Mouse (Mus musculus) ES-Bruce4 (cell line): ENCODE measurements around the gene Olfr115. TPM values are rescaled to one million over a fixed set of nuclear protein-coding genes. Genes with fewer than 3 reads are reported as not detected.

ENCODE experiments used
- H3K27ac ChIP-seq: 2 replicates; pipeline ENCODE4 v1.5.1; 2012; ENCODE audit warnings: low read length, inconsistent platforms; ENCODE audit not compliant: insufficient read depth
- H3K27me3 ChIP-seq: 2 replicates; pipeline ENCODE4 v1.6.1; 2012; ENCODE audit warnings: mild to moderate bottlenecking, low read length, inconsistent platforms; ENCODE audit not compliant: control insufficient read depth, poor library complexity, insufficient read depth, severe bottlenecking
- H3K36me3 ChIP-seq: 2 replicates; pipeline ENCODE4 v1.6.1; 2012; ENCODE audit warnings: inconsistent platforms, mild to moderate bottlenecking, low read length, moderate library complexity; ENCODE audit not compliant: control insufficient read depth, poor library complexity, insufficient read depth, severe bottlenecking
- H3K4me1 ChIP-seq: one replicate; pipeline ENCODE4 v1.8.1; 2011; ENCODE audit warnings: low read length; ENCODE audit not compliant: control insufficient read depth, insufficient read depth
- H3K4me3 ChIP-seq: 2 replicates; pipeline ENCODE4 v1.5.1; 2011; ENCODE audit warnings: low read depth, mild to moderate bottlenecking, low read length
- H3K9ac ChIP-seq: 2 replicates; pipeline ENCODE4 v1.6.1; 2012; ENCODE audit warnings: low read depth, mild to moderate bottlenecking, inconsistent platforms; ENCODE audit not compliant: poor library complexity, severe bottlenecking
- H3K9me3 ChIP-seq: replicated peaks from 2 replicates; pipeline ENCODE4 v1.6.1; 2012; ENCODE audit warnings: mild to moderate bottlenecking, low read length, inconsistent platforms; ENCODE audit not compliant: control insufficient read depth, poor library complexity, insufficient read depth, severe bottlenecking
- CTCF ChIP-seq: IDR thresholded peaks from one replicate; pipeline ENCODE4 v1.8.1; 2011; ENCODE audit warnings: low read depth, low read length
- EP300 ChIP-seq: IDR thresholded peaks from 2 replicates; pipeline ENCODE4 v1.6.1; 2011; ENCODE audit warnings: low read depth, low read length; ENCODE audit not compliant: insufficient read depth
- POLR2A ChIP-seq: IDR thresholded peaks from one replicate; pipeline ENCODE4 v1.8.1; 2011; ENCODE audit warnings: low read length; ENCODE audit not compliant: insufficient read depth
- polyA plus RNA-seq: library from polyadenylated mRNA; stranded (reverse); fragments of >200 nt; gene quantifications from 2 replicates; pipeline ENCODE4 v1.2.4, GENCODE M21; 2011; ENCODE audit warnings: low read depth; ENCODE audit not compliant: missing spikeins, insufficient read depth, insufficient read length

The Olfr115 gene
- polyA plus RNA-seq = not detected in 2 replicates

DNA sequence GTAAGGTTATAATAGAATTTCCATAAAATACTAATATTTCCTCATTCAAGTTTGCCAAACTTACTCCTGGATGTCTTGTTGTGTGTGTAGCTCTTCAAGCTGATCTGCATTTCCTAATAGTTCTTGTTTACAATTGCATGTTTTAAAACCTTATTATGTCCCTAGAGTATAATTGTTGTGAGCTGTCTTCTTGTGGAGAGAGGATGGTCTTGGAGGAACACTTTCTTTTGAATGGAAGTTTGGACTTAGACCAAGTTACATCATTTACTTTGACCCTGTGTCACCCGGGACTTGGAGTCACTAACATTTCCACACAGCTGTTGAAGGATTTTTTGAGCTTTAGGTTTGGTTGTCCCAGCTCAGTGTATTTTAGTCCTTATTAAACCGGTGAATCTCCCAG lies at the start of gene Olfr115, which contains the start of gene Olfr116:
Gene Olfr115, minus strand, starts transcription at position 101 of the 400 bp plus-strand sequence.
Gene Olfr116, minus strand, starts transcription at position 191 of the 400 bp plus-strand sequence.
- Histone ChIP-seq H3K4me1 (no peaks in the 10 kb centered on the region), H3K36me3 (no peaks in the 10 kb centered on the region), H3K9ac (no peak within 1 kb of the TSS), H3K9me3 (peaks cover 7% of the 10 kb centered on the region), H3K4me3 (no peak within 1 kb of the TSS), H3K27ac (no peak within 1 kb of the TSS), H3K27me3 (no peaks in the 10 kb centered on the region)
- TF ChIP-seq EP300 (no peak), POLR2A (no peak), CTCF (no peak)

DNA sequence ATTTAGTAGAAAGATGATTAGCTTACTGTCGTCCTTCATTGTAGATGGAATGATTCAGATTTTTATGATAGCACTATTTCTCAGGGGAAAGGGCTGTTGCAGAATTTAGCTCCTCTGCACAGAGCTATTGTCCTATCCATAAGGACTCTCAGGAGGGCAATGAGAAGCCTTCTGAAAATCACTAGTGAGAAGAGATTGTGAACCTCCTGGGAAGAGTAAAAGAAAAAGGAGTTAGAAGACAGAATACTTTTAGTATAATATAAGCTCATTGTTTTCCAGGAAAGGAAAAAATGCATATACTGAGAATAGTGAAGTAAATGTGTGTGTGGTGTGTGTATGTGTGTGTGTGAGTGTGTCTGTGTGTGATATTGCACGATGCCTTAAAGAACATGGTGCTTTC lies 39.8 kb upstream of the Olfr115 start, which contains the start of gene Olfr118:
Gene Olfr118, plus strand, starts transcription at position 301 of the 400 bp plus-strand sequence.
- H3K27me3 ChIP-seq = no peaks in the 10 kb centered on the region
- no peak within 1 kb of the TSS for H3K4me3 ChIP-seq
- H3K9ac ChIP-seq = no peak within 1 kb of the TSS
- TF ChIP-seq EP300 (no peak), CTCF (no peak), POLR2A (no peak)
- no peaks in the 10 kb centered on the region for H3K4me1 ChIP-seq
- H3K27ac ChIP-seq = no peak within 1 kb of the TSS
- no peaks in the 10 kb centered on the region for H3K36me3 ChIP-seq
- H3K9me3 ChIP-seq = no peaks in the 10 kb centered on the region

DNA sequence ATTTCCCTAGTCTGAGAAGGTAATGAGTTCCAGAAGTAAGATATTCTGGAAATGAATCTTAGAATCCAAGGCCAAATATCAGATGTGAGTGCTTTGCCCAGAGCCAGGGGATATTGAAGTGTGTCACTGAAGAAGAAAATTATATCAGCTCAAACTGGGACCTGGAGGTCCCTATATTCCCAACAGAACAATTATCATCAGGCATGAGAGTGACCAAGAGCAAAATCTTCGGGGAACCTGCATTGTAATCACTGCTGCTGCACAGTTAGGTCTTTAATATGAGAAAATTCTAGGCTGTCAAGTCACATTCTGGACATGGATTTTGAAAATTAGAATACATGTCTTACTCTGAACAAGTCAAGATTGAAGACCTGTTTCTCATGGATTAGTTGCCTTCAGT lies 36.8 kb upstream of the Olfr115 start, which contains the start of gene Olfr117:
Gene Olfr117, minus strand, starts transcription at position 101 of the 400 bp plus-strand sequence.
- Histone ChIP-seq H3K4me1 (no peaks in the 10 kb centered on the region), H3K27me3 (no peaks in the 10 kb centered on the region), H3K9me3 (no peaks in the 10 kb centered on the region), H3K36me3 (no peaks in the 10 kb centered on the region), H3K27ac (no peak within 1 kb of the TSS), H3K4me3 (no peak within 1 kb of the TSS), H3K9ac (no peak within 1 kb of the TSS)
- TF ChIP-seq EP300 = no peak
- no peak for TF ChIP-seq CTCF
- no peak for TF ChIP-seq POLR2A

DNA sequence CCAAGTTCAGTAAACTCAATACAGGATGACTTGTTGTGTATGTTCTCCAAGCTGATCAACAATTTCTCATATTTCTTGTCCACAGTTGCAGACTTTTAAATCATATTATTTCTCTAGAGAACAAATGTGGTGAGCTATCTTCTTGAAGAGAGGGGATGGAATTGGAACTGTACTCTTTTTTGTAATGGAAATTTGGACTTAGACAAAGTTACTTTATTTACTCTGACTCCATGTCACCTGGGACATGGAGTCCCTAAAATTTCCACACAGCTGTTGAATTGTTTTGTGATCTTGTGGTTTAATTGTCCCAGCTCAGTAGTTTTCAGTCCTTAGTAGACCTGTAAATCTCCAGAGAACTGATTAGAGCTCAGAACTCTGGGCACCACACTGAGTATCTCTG lies 34.3 kb downstream of the Olfr115 start, which contains the start of gene Olfr114:
Gene Olfr114, minus strand, starts transcription at position 101 of the 400 bp plus-strand sequence.
- Histone ChIP-seq H3K27me3 (no peaks in the 10 kb centered on the region), H3K4me3 (no peak within 1 kb of the TSS), H3K9me3 (no peaks in the 10 kb centered on the region), H3K4me1 (no peaks in the 10 kb centered on the region), H3K9ac (no peak within 1 kb of the TSS), H3K27ac (no peak within 1 kb of the TSS), H3K36me3 (no peaks in the 10 kb centered on the region)
- TF ChIP-seq EP300 = no peak
- TF ChIP-seq POLR2A = no peak
- no peak for TF ChIP-seq CTCF

DNA sequence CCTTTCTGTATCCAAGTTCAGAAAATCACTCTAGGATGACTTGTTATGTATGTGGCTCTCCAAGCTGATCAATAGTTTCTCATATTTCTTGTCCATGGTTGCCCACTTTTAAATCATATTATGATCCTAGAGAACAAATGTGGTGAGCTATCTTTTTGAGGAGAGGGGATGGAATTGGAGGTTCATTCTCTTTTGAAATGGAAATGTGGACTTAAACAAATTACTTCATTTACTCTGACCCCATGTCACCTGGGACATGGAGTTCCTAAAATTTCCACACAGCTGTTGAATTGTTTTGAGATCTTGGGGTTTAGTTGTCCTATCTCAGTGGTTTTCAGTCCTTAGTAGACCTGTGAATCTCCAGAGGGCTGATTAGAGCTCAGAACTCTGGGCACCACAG lies 49.3 kb downstream of the Olfr115 start, which contains the start of gene Olfr113:
Gene Olfr113, minus strand, starts transcription at position 101 of the 400 bp plus-strand sequence.
- no peak within 1 kb of the TSS for H3K9ac ChIP-seq
- H3K9me3 ChIP-seq = peaks cover 8% of the 10 kb centered on the region
- no peak within 1 kb of the TSS for H3K4me3 ChIP-seq
- H3K4me1 ChIP-seq = no peaks in the 10 kb centered on the region
- H3K36me3 ChIP-seq = no peaks in the 10 kb centered on the region
- H3K27me3 ChIP-seq = no peaks in the 10 kb centered on the region
- TF ChIP-seq POLR2A (no peak), CTCF (no peak), EP300 (no peak)
- H3K27ac ChIP-seq = no peak within 1 kb of the TSS

DNA sequence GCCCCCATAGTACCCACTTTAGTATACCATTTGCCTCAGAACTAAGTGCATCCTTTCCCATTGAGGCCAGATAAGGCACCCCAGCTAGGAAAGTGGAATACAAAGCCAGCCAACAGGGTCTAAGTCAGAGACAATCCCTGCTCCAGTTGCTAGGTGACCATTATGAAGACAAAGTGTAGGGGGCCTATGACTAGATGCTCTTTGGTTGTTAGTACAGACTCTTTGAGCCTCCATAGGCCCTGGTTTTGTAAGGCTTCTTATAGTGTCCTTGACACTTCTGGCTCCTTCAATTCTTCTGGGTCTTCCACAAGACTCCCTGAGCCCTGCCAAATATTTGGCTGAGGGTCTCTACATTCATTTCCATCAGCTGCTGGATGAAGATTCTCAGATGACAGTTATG lies 57.6 kb downstream of the Olfr115 start, which contains the start of gene Olfr112:
Gene Olfr112, minus strand, starts transcription at position 101 of the 400 bp plus-strand sequence.
- Histone ChIP-seq H3K36me3 (no peaks in the 10 kb centered on the region), H3K9ac (no peak within 1 kb of the TSS), H3K27me3 (no peaks in the 10 kb centered on the region), H3K4me3 (no peak within 1 kb of the TSS), H3K27ac (no peak within 1 kb of the TSS), H3K4me1 (no peaks in the 10 kb centered on the region), H3K9me3 (peaks cover 8% of the 10 kb centered on the region)
- no peak for TF ChIP-seq EP300
- no peak for TF ChIP-seq POLR2A
- no peak for TF ChIP-seq CTCF

Other genes starting within 250 kb of the Olfr115 start
- not detected in 2 replicates for gene Olfr105-ps, start 248.1 kb downstream of the Olfr115 start, polyA plus RNA-seq
- gene Olfr106-ps, start 236.7 kb downstream of the Olfr115 start, polyA plus RNA-seq = not detected in 2 replicates
- gene Olfr107, start 227.9 kb downstream of the Olfr115 start, polyA plus RNA-seq = not detected in 2 replicates
- gene Olfr108, start 181.6 kb downstream of the Olfr115 start, polyA plus RNA-seq = not detected in 2 replicates
- not detected in 2 replicates for gene Olfr109, start 168.2 kb downstream of the Olfr115 start, polyA plus RNA-seq
- gene H2-M2, start 143.6 kb downstream of the Olfr115 start, polyA plus RNA-seq = 0.52 TPM in 1 of 2 replicates, not detected in the other
- gene Olfr110, start 134.6 kb downstream of the Olfr115 start, polyA plus RNA-seq = not detected in 2 replicates
- not detected in 2 replicates for gene Olfr111, start 119.1 kb downstream of the Olfr115 start, polyA plus RNA-seq
- gene Olfr112, start 57.7 kb downstream of the Olfr115 start, polyA plus RNA-seq = not detected in 2 replicates
- not detected in 2 replicates for gene Olfr113, start 49.4 kb downstream of the Olfr115 start, polyA plus RNA-seq
- gene Olfr114, start 34.4 kb downstream of the Olfr115 start, polyA plus RNA-seq = not detected in 2 replicates
- gene Olfr116, start 90 bp upstream of the Olfr115 start, polyA plus RNA-seq = not detected in 2 replicates
- not detected in 2 replicates for gene Olfr117, start 36.7 kb upstream of the Olfr115 start, polyA plus RNA-seq
- not detected in 2 replicates for gene Olfr118, start 39.9 kb upstream of the Olfr115 start, polyA plus RNA-seq
- not detected in 2 replicates for gene Olfr119, start 69.5 kb upstream of the Olfr115 start, polyA plus RNA-seq
- gene Olfr120, start 94.7 kb upstream of the Olfr115 start, polyA plus RNA-seq = not detected in 2 replicates
- gene Olfr121, start 121.7 kb upstream of the Olfr115 start, polyA plus RNA-seq = not detected in 2 replicates
- not detected in 2 replicates for gene Olfr122, start 141.5 kb upstream of the Olfr115 start, polyA plus RNA-seq
- gene Olfr123, start 166.4 kb upstream of the Olfr115 start, polyA plus RNA-seq = not detected in 2 replicates
- gene Olfr124, start 172.8 kb upstream of the Olfr115 start, polyA plus RNA-seq = not detected in 2 replicates
- not detected in 2 replicates for gene Olfr125, start 205.8 kb upstream of the Olfr115 start, polyA plus RNA-seq
- gene Olfr126, start 220.4 kb upstream of the Olfr115 start, polyA plus RNA-seq = not detected in 2 replicates